Mouse (Mus musculus) heart, adult 18-20 months (tissue): Measurements from ENCODE around the gene Pigu. TPM values are rescaled to one million over a fixed set of nuclear protein-coding genes. Genes with fewer than 3 reads are reported as not detected.
A peak's percentile ranks its signal among the peaks of the same experiment; 100 is the strongest.

ENCODE experiments used
- DNase-seq, 2 experiments: peaks; one replicate each; pipeline ENCODE4 v3.0.0; 2021 to 2022; ENCODE audit warnings: mixed read lengths in 1 of 2
- total RNA-seq, 2 experiments: library from RNA; stranded (reverse); gene quantifications; 2 replicates each; pipeline ENCODE4 v1.2.3; 2021

Pigu gene
- total RNA-seq, 2 experiments from 2014 or later, result 24.0 to 27.0 TPM

- DNase-seq, result peak in 1 of 2 experiments; percentile 25
These were observed 10.5 kb upstream of the Pigu start for GRCm38 (mm10) chr2:155367635-155368284.

GRCm38 (mm10) chr2:155357686-155358399, 613 bp upstream of the Pigu start:
- peak in 1 of 2 experiments; percentile 48 for DNase-seq

GRCm38 (mm10) chr2:155354402-155354801, 2.8 kb downstream of the Pigu start:
- DNase-seq, result no peak

GRCm38 (mm10) chr2:155346670-155347069, 10.6 kb downstream of the Pigu start:
- DNase-seq, result no peak

GRCm38 (mm10) chr2:155340166-155340565, 17.1 kb downstream of the Pigu start:
- no peak for DNase-seq

GRCm38 (mm10) chr2:155336254-155336653, 21.0 kb downstream of the Pigu start:
- DNase-seq, result no peak

GRCm38 (mm10) chr2:155335231-155335630, 22.0 kb downstream of the Pigu start:
- no peak for DNase-seq

- DNase-seq, result no peak
These were observed 23.8 kb downstream of the Pigu start for GRCm38 (mm10) chr2:155333421-155333820.

- no peak for DNase-seq
These were observed 25.9 kb downstream of the Pigu start for GRCm38 (mm10) chr2:155331351-155331750.

- peak in 1 of 2 experiments; percentile 9 for DNase-seq
These were observed 26.4 kb downstream of the Pigu start for GRCm38 (mm10) chr2:155330811-155331210.

GRCm38 (mm10) chr2:155329707-155330106, 27.5 kb downstream of the Pigu start:
- no peak for DNase-seq

GRCm38 (mm10) chr2:155328906-155329305, 28.3 kb downstream of the Pigu start:
- no peak for DNase-seq

GRCm38 (mm10) chr2:155327906-155328305, 29.3 kb downstream of the Pigu start:
- no peak for DNase-seq

- no peak for DNase-seq
These were observed 31.2 kb downstream of the Pigu start for GRCm38 (mm10) chr2:155326001-155326400.

- DNase-seq, result peak; percentile 48 to 76
These were observed 36.6 kb downstream of the Pigu start for GRCm38 (mm10) chr2:155320596-155320995.

- no peak for DNase-seq
These were observed 38.6 kb downstream of the Pigu start for GRCm38 (mm10) chr2:155318618-155319017.

- no peak for DNase-seq
These were observed 43.6 kb downstream of the Pigu start for GRCm38 (mm10) chr2:155313671-155314070.

GRCm38 (mm10) chr2:155308936-155309592, 48.2 kb downstream of the Pigu start:
- DNase-seq, result peak; percentile 55 to 65

GRCm38 (mm10) chr2:155299563-155299962, 57.7 kb downstream of the Pigu start:
- peak; percentile 49 to 64 for DNase-seq

- DNase-seq, result no peak
These were observed 61.8 kb downstream of the Pigu start for GRCm38 (mm10) chr2:155295453-155295852.

- DNase-seq, result no peak
These were observed 63.3 kb downstream of the Pigu start for GRCm38 (mm10) chr2:155293946-155294345.

GRCm38 (mm10) chr2:155293382-155293781, 63.8 kb downstream of the Pigu start:
- DNase-seq, result peak; percentile 52 to 74

- no peak for DNase-seq
These were observed 67.2 kb downstream of the Pigu start for GRCm38 (mm10) chr2:155290066-155290465.
